Mouse (Mus musculus): ENCODE measurements around the gene Olfr1272. TPM values are rescaled to one million over a fixed set of nuclear protein-coding genes. Genes with fewer than 3 reads are reported as not detected.
"Not testable (repeated sequence)": the region's sequence is repeated elsewhere in the genome, so short reads cannot be mapped to it uniquely, and the experiment has no call there.

Olfr1272 gene
- total RNA-seq (2021), result not detected
- long read RNA-seq, experiment 1, result 0 reads
- long read RNA-seq, experiment 2, result 0 reads

DNA sequence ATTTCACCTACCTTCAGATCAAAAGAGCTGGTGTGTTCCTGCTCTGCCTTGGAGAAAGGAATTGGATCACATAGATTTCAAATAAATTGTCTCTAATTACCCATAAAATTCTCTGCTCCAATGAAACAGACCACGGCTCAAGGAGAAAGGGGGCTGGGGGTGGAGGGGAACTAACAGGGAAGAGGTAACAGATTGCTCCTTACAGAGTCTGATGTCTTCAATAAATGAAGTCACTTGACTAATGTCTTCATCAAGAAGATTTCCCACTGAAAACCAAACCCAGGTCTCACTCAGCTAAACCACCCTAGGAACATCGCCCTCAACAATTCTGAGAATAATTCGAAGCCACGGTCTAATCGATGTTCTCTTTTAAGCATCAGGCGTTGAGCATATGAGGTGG, at the start of gene Olfr1272:
Gene Olfr1272, minus strand, starts transcription at position 101 of the 400 bp plus-strand sequence.
- no peak for DNase-seq

DNA sequence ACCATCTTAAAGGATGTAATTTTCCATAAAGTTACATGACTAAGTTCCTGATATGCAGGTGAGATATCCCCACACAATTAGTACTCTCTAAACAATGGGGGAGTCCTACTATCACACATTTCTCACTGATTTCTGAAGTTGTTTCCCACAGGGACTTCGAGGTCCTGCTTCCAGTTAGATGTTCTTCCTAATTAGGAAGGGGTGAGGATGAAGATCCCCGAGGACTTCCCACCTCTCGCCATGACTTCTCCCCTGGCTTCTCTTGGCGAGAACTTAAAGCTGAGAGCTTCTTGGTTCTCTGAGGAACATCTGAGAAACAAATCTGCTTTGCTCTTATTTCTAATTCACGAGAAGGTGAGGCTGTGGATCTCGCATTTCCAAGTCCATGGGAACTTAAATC, 29.3 kb upstream of the Olfr1272 start, which contains the start of gene Gm13769:
Gene Gm13769, plus strand, starts transcription at position 301 of the 400 bp plus-strand sequence.
- DNase-seq, result not testable (repeated sequence)

GRCm38 (mm10) chr2:90270932-90271331, 21.7 kb downstream of the Olfr1272 start, which contains the start of gene Olfr1271:
TSS of gene Olfr1271 (minus strand) at chr2:90271032.
- DNase-seq, result no peak

GRCm38 (mm10) chr2:90257492-90257891, 35.1 kb downstream of the Olfr1272 start, which contains the start of gene Olfr142:
TSS of gene Olfr142 (minus strand) at chr2:90257592.
- no peak for DNase-seq

Other genes starting within 250 kb of the Olfr1272 start
- gene Olfr140, start 229.2 kb downstream of the Olfr1272 start, total RNA-seq (2021), result not detected
- gene Olfr1269, start 171.4 kb downstream of the Olfr1272 start, total RNA-seq (2021), result not detected
- gene Olfr32, start 150.5 kb downstream of the Olfr1272 start, total RNA-seq (2021), result not detected
- not detected for gene Olfr1270, start 139.8 kb downstream of the Olfr1272 start, total RNA-seq (2021)
- gene Olfr1506, start 68.3 kb downstream of the Olfr1272 start, total RNA-seq (2021), result not detected
- not detected for gene Olfr142, start 35.2 kb downstream of the Olfr1272 start, total RNA-seq (2021)
- gene Olfr1271, start 21.8 kb downstream of the Olfr1272 start, total RNA-seq (2021), result not detected
- gene Gm13769, start 29.4 kb upstream of the Olfr1272 start, total RNA-seq (2021), result not detected
- not detected for gene Olfr1274-ps, start 105.8 kb upstream of the Olfr1272 start, total RNA-seq (2021)